Mouse (Mus musculus): ENCODE data around the gene Serpinb9b.
A peak's percentile ranks its signal among the peaks of the same experiment; 100 is the strongest.

The Serpinb9b gene

GRCm38 (mm10) chr13:33043542-33043941 lies 16.3 kb downstream of the Serpinb9b start:
- no peak for DNase-seq (ENCODE audit: low spot score in 2 of 2)

GRCm38 (mm10) chr13:33047234-33047633 lies 20.0 kb downstream of the Serpinb9b start:
- no peak for DNase-seq (ENCODE audit: low spot score in 2 of 2)

DNA sequence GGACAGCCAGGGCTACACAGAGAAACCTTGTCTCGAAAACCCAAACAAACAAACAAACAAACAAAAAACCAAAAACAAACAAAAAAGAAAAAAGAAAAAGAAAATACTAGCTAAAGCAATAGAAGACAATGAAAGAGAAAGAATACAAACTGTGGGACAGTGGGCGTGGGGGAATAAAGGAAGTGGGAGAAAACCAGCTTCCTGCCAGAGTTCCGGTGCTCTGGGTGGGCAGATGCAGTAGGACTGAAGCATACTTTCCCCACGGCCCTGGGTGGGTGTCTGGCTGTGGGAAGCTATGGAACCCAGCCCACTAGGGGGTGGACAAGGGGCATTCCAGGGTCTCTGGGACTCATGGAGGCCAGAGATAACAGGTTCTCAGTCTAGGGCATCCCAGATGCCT lies 21.0 kb downstream of the Serpinb9b start:
- DNase-seq (ENCODE audit: low spot score in 2 of 2), result no peak

DNA sequence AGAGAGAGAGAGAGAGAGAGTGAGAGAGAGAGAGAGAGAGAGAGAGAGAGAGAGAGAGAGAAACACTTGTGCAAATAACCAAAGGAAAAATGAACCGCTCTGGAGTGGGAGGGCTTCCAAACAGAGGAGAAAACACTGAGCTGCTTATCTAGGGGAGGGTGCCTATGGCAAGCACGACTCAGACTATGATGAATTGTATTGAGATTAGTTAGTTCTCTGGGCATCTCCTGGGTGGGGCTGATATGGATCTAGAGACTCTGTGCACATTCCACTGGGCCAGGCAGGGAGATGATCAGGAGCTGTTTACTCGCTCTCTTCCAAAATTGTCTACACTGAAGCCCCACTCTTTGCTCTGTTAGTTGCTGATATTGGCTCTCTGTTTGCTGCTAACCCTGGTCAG lies 24.5 kb downstream of the Serpinb9b start:
- DNase-seq (ENCODE audit: low spot score in 2 of 2), result no peak

DNA sequence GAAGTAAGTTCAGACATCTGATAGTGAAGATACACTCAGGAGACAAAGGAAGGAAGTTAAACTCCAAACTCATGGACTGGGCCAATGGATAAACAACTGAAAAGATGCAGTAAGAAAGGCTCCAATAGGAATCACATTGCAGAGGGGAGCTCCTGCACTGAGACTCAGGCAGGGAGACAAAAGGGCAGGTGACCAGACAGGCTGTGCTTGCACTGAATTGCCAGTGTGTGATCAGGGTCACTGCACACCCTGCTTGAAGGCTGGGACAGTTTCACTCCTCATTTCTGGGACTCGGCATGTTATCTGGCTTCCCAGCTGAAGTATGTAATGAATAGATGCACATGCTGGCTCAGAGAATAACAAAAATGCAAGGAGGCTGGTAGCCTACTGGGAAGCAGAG lies 35.8 kb downstream of the Serpinb9b start:
- DNase-seq (ENCODE audit: low spot score in 2 of 2), result no peak

- no peak for DNase-seq (ENCODE audit: low spot score in 2 of 2)
Observed at GRCm38 (mm10) chr13:33067387-33067977, 40.3 kb downstream of the Serpinb9b start.

DNA sequence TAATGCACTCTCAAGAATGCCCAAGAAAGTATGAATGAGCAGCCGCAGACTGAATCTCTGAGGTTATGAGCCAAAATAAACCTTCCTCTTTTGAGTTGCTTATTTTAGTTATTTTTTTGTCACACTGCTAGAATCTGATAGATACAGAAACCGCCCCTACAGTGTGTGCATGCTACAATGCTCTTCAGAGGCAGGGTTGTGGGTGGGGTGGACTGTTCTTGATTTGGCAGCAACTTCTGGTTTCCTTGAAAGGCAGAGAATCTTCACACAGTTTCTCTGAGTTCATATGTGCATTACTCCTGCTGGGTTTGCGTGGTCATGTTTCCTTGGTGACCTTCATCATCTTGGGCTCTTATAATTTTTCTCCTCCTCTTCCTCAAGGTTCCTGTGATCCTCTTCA lies 40.9 kb downstream of the Serpinb9b start:
- no peak for DNase-seq (ENCODE audit: low spot score in 2 of 2)

GRCm38 (mm10) chr13:33071776-33072175 lies 44.6 kb downstream of the Serpinb9b start:
- DNase-seq (ENCODE audit: low spot score in 2 of 2), result no peak

- DNase-seq (ENCODE audit: low spot score in 2 of 2), result peak; percentile 27 to 34
Observed at GRCm38 (mm10) chr13:33074029-33074428, 46.8 kb downstream of the Serpinb9b start.

GRCm38 (mm10) chr13:33076247-33076646 lies 49.0 kb downstream of the Serpinb9b start:
- DNase-seq (ENCODE audit: low spot score in 2 of 2), result no peak

DNA sequence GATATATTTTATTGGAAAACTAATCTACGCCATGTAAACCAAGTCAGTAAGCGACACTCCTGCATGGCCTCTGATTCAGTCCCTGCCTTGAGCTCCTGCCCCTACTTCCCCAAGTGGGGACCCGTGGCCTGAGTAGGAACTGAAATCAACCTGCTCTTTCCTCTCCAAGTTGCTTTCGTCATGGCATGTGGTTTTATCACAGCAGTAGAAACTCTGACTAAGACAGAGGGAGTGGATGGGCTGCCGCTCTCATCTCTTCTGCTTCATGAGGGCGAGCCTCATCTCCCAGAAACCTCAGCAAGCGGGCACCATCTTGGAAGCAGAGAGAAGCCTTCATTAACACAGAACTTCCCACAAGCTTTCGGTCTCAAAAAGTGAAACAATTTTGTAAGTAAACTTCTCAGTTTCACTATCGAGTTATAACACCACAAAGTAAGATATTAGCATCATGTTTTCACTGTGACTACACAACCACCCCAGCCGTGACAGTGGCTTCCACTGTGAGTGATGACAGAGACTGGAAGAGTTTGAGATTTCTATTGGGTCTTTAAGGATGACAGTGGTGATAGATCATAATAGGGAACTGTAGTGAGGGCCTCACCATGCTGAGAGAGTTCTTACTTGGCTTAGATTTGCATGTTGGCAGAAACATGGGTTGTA lies 49.9 kb downstream of the Serpinb9b start:
- no peak for DNase-seq (ENCODE audit: low spot score in 2 of 2)

- DNase-seq (ENCODE audit: low spot score in 2 of 2), result no peak
Observed at GRCm38 (mm10) chr13:33078056-33078705, 51.0 kb downstream of the Serpinb9b start, which contains the start of gene Serpinb1b. TSS of gene Serpinb1b (plus strand) at chr13:33078575.

DNA sequence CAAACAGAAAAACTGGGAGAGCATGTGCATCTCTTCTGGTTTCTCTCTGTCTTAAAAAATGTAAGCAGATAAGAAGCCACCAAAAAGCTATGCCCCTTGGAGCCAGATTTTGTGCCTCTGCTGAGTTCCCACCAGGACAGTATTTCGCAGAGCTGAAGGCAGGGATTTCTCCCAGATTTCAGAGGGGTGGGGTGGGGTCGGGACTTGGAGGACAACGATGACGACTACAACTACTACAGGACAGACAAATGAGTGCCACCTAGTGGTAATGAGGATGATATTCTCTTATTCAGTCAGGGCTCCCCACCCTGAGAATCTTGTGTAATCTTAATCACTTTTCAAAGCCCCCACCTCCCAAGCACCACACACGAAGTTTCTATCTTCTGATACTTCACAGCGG lies 52.2 kb downstream of the Serpinb9b start:
- no peak for DNase-seq (ENCODE audit: low spot score in 2 of 2)

- DNase-seq (ENCODE audit: low spot score in 2 of 2), result no peak
Observed at GRCm38 (mm10) chr13:33080356-33080755, 53.1 kb downstream of the Serpinb9b start.

- no peak for DNase-seq (ENCODE audit: low spot score in 2 of 2)
Observed at GRCm38 (mm10) chr13:33083834-33084233, 56.6 kb downstream of the Serpinb9b start.

DNA sequence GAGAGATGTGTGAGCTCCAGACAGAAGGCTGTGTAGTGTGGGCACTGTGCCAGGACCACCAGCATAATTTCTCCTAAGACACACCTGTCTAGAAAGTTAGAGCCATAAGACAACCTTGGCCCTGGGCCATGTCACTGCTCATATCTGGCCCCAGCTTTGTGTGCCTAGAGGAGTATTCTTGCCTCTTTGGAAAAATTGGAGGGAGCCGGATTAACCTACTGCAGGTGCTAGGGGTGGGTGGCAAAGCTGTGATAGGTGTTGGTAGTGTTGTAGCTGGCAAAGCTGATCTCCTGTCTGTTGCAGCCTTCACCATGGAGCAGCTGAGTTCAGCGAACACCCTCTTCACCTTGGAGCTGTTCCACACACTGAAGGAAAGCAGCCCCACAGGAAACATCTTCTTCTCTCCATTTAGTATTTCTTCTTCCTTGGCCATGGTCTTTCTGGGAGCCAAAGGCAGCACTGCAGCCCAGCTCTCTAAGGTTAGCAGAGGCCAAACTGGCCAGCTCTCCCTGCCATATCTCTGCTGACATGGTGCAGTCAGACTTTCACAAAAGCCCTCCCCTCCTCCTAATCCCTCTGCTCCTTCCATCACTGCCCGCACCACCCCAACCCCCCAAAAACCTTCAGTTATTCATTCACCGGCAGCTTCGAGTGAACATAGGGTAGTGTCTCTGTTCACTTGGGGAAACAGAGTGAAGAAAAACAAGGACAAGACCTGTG lies 57.9 kb downstream of the Serpinb9b start:
- DNase-seq (ENCODE audit: low spot score in 2 of 2), result no peak

DNA sequence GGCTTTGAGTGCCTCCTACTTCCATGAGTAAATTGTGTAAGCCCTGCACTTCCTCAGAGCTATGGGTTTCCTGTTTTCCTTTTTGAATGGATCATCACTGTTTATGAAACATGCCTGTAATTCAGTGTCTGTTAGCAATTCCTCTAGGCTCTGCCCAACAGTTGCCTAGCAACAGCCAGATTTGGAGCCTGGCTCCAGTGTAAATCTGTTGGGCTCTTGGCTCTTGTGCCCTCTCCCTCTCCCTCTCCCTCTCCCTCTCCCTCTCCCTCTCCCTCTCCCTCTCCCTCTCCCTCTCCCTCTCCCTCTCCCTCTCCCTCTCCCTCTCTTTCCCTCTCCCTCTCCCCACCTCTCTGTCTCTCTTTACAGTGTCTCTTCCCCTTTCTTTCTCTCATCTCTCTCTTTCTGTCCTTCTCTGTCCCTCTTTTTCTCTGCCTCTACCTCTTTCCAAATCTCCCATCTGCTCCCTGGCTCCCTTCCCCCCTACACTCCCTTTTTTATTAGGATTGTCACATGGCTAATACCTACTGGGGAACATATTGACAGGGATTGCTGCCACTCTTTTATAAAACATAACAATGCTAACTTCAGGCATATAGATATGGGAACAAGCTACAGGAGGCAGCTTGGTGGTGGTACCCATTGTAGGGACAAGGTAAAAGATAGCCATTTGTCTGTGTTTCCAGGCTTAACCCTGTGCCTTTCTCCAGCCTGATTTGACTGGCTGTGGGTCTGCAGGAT lies 58.6 kb downstream of the Serpinb9b start:
- DNase-seq (ENCODE audit: low spot score in 2 of 2), result peak in 1 of 2 experiments; percentile 9

GRCm38 (mm10) chr13:33089566-33089965 lies 62.4 kb downstream of the Serpinb9b start:
- DNase-seq (ENCODE audit: low spot score in 2 of 2), result no peak

GRCm38 (mm10) chr13:33090546-33090945 lies 63.3 kb downstream of the Serpinb9b start:
- DNase-seq (ENCODE audit: low spot score in 2 of 2), result no peak

GRCm38 (mm10) chr13:33091306-33091705 lies 64.1 kb downstream of the Serpinb9b start:
- DNase-seq (ENCODE audit: low spot score in 2 of 2), result no peak

All from urinary bladder, postnatal 36 days (tissue).